Mouse (Mus musculus): ENCODE results near the gene Gm49403. TPM values are rescaled to one million over a fixed set of nuclear protein-coding genes. Genes with fewer than 3 reads are reported as not detected.

Gene Gm49403
- not detected for polyA plus RNA-seq (2017; shearing (Covaris generic))

GRCm38 (mm10) chr19:8883616-8884015 is at the start of gene Gm49403, which contains the start of gene Lbhd1:
Gm49403 (plus strand) TSS chr19:8883930.
Lbhd1 (plus strand) TSS chr19:8883732.

GRCm38 (mm10) chr19:8837251-8837791 is 46.4 kb upstream of the Gm49403 start, which contains the start of gene Bscl2:
Bscl2 (plus strand) TSS chr19:8837467.

DNA sequence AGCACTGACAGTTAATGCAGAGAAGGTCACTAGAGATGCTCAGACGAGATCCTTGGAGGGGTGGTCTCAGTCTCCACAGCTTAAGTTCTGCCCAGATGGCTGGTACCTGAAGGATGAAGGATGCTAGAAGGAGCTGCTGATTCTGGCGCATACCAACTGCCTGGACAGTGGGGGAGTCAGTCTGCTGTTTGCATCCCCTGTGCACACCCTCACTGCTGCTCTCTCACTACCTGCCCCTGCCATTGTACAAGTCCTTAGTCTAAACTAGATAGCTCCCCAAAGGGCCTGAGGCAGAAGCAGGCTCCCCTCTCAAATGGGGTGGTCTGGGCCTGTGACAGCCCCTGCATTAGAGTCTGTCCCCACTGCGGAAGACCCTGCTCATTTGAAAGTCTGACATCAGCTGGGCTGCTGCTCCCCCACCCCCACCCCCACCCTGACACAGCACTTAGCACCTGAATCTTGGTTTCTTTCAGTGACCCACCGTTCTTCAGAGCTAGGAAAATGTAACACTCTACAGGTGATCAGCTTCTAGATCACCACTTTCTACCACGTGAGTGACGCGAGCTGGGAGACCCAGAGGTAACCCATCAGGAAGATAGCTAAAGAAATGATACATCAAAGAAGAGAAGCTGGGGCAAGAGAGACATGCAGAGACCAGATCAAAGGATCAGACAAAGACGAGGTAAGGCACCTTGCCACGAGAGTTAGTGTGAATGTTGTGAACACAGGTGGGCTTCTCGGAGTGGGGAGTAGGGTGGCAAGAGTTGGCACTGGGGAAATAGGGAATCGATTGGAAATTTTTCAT is 44.4 kb upstream of the Gm49403 start, which contains the start of gene Gng3:
Gene Gng3, minus strand, starts transcription at position 92 of the 805 bp plus-strand sequence.

DNA sequence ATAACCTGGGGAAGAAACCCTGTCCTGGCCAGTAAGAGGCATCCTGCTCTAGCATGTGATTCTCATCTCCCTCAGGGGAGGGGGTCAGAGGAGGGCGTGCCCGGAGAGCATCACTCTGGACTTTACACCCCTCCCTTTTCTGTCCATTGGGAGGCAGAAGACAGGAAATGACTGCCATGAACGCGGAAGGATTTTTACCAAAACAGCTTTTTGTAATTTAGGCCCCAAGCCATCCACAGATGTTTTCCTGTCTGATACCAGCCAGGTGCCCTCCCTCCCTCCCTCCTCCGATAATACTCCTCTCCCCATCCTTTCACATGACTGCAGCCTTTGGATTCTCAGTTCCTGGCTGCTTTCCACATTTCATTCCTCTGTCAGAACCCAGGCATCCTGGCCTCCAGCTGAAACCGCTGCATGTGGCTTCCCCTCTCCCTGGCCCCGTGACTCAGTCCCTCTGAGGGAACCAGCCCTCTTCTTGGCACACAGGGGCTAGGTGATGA is 33.3 kb upstream of the Gm49403 start, which contains the start of gene Lrrn4cl:
Gene Lrrn4cl, plus strand, starts transcription at position 367 of the 500 bp plus-strand sequence.

GRCm38 (mm10) chr19:8871267-8872186 is 12.2 kb upstream of the Gm49403 start, which contains the start of gene Ubxn1:
Ubxn1 (plus strand) TSS chr19:8871496.

DNA sequence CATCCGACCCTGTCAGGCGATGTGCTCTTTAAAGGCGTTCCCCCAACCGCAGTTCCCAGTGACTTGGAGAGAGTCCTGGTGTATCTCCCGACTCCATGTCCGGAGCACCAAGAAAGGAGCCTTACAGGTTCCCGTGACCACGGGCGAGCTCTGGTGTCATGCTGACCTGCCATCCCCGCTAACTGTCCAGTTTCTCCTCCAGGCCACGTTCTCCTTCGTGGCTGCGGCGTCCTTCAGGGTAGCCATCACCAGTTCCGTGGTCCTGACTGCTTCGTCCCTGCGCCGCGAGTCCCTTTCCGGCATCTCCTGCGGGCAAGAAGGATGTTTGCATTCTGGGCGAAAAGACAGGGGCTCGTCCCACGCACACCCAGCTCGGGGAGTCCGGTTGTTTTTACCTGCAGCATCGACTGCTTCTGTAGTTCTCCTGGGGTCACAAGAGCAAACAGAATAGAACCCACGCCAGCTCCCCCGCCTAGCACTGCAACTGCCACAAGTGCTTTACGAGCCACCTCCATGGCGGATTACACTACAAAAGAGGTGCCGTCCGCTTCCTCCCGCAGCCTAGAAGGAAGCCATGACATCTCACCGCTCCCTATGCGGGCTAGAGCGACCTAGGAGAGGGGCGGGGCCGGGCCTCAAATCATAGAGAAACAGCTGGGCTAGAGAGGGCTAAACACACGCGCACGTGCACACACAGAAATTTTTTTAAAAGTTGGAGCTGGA is 3.3 kb upstream of the Gm49403 start, which contains the start of gene Uqcc3:
Gene Uqcc3, minus strand, starts transcription at position 613 of the 723 bp plus-strand sequence.

DNA sequence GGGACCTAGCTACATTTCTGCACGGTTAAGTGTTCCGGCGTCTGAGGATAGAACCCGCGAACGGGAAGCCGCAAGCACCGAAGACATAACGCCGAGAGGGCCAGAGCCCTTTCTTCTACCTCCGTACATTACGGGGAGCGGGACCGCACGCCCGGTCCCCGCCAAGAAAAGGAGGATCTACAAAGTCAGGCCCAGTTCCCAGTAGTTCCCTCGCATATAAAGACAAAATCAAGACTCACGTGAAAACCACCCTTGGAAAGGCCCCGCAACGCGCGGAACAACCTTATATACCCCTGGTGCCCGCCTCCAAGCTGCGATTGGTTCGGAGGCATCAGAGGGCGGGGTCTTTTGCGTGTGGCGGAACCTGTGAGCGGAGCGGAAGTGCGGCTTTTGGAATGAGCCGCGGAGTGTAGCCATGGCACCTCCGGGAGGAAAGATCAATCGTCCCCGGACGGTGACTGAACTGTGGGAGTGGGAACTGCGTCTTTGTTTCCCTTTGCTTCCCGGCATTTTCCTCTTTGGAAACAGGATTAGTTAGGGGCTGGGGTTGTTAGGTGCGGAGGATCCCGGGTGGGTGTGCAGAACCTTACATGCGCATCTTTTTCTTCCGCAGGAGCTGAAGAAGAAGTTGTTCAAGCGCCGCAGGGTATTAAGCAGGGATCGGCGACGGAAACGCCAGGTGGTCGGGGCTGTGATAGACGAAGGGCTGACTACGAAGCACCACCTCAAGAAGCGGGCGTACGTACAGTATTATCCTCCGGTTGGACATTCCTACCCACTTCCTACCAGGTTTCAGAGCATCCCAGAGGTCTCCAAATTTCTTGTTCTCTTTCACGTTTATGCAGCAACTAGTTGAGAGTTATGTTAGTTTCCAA is 5.0 kb downstream of the Gm49403 start, which contains the start of the genes 1810009A15Rik and Gm49416:
Gene 1810009A15Rik, plus strand, starts transcription at position 343 of the 875 bp plus-strand sequence.
Gene Gm49416, plus strand, starts transcription at position 416 of the 875 bp plus-strand sequence.

DNA sequence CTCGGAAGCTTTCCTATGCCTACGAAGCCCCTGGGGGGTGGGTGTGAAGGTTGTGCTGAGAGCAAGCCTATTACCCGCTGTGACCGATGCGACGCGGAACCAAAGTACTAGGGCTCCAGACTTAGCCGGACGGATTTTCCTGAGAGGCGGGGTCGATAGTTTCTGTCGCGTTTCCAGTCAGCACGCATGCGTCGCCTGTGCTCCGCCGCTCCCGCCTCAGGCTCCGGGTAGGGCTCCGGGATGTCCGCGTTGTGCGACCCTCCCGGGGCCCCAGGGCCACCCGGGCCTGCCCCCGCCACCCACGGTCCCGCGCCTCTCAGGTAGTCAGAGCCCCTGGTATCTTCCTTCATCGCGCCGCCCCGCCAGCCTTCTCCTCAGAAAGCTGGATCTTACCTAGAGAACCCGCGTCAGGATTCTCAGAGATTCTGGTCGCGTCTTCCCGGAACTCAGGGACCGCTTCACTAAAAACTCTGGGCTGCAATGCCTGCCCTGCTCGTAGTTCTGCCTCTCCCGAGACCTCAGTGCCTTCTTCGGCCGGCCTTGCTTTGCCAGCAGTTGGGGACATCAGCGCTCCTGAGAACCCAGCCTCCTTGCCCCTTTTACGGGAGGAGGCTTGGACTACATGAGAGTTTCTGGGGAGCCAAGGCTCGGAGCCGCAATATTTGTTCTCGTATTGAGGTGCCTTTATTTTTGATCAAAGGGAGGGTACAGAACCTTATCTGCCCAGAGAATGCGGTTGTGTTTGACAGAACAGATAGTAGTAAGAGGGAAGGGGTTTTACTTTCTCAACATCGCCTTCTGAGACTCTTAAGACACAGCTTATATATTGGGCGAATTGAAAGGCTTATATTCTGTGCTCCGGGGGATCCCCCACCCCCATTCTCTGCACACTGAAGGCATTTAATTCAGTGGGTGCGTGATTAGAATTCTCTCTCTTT is 9.4 kb downstream of the Gm49403 start, which contains the start of gene Ints5:
Gene Ints5, plus strand, starts transcription at position 177 of the 938 bp plus-strand sequence.

GRCm38 (mm10) chr19:8897865-8898495 is 14.2 kb downstream of the Gm49403 start, which contains the start of gene Ganab:
Ganab (plus strand) TSS chr19:8898071.

DNA sequence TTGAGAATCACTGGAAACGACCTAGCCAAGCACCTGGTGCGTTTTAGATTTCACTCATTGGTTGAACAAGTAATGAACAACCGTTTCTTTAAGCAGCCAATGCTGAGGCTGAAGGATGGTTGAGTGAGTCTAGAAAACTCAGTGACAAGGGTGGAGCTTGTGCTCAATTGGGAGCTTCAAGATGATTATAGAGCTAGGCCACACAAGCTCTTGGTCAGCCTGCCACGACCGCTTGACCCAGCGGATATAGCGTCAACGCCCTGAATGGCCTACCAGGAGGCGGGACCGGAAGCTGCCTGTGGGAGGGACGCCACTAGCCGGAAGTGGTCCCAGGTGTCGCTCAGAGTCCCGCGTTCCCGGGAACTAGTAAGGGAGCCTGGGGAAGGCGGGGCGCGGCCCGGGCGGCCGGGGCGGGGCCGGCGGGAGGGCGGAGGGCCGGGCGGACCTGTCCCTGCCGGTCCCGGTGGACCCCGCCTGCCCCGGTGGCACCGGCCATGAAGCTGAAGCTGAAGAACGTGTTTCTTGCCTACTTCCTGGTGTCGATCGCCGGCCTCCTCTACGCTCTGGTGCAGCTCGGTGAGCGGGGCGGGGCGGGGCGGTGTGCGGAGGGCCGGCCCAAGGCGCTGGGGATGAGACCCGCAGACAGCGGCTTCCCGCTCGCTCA is 36.5 kb downstream of the Gm49403 start, which contains the start of gene B3gat3:
Gene B3gat3, plus strand, starts transcription at position 302 of the 664 bp plus-strand sequence.

DNA sequence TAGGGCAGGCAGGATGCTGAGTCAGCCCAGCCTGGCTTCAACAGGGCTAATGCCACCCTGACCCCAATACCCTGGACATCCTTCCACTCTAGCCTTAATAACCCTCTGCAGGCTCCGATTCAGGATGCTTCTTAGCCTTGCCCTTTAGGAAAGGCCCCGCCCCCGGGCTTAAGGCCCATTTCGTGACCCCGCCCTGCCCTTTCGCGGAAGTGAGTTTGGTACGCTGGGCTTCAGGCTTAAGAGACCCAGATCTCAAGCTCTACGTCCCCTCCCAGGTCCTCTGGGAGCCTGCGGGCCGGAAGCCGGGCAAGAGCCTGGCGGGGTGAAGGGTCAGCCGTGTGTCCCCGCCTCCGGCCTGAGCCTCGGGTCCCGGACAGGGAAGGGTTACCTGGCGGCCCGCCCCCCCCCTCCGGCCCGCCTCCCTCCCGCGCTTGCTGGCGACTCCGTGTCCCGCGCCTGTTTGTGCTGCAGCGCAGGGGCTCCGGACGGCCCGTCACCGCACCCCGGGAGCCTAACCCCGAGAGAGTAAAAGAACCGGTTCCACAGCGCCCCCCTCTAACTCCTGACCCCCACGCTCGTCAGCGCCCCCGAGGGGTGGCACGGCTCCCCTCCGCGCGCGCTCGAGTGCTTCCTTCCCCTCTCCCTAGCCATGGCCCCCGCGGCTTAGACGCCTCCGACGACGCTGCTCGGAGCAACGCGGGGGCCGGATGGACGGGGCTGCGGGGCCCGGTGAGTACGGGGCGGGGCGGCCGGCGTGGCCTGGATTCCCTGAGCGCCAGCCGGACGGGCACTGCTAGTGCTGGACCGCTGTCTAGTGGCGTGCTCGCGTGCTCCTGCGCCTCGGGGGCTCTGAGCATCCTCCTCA is 45.7 kb downstream of the Gm49403 start, which contains the start of the genes Rom1 and Eml3:
Gene Rom1, minus strand, starts transcription at position 133 of the 865 bp plus-strand sequence.
Gene Eml3, plus strand, starts transcription at position 329 of the 865 bp plus-strand sequence.

Other genes starting within 250 kb of the Gm49403 start
- gene Chrm1, start 220.1 kb upstream of the Gm49403 start, polyA plus RNA-seq (2017; shearing (Covaris generic)) = not detected
- gene Slc3a2, start 160.6 kb upstream of the Gm49403 start, polyA plus RNA-seq (2017; shearing (Covaris generic)) = 132 TPM
- gene Wdr74, start 148.1 kb upstream of the Gm49403 start, polyA plus RNA-seq (2017; shearing (Covaris generic)) = 88.5 TPM
- gene 1700092M07Rik, start 143.2 kb upstream of the Gm49403 start, polyA plus RNA-seq (2017; shearing (Covaris generic)) = 1.1 TPM
- 189 TPM for gene Stx5a, start 142.5 kb upstream of the Gm49403 start, polyA plus RNA-seq (2017; shearing (Covaris generic))
- 324 TPM for gene Nxf1, start 126.9 kb upstream of the Gm49403 start, polyA plus RNA-seq (2017; shearing (Covaris generic))
- 107 TPM for gene Tmem223, start 112.9 kb upstream of the Gm49403 start, polyA plus RNA-seq (2017; shearing (Covaris generic))
- 167 TPM for gene Tmem179b, start 109.5 kb upstream of the Gm49403 start, polyA plus RNA-seq (2017; shearing (Covaris generic))
- gene Taf6l, start 97.5 kb upstream of the Gm49403 start, polyA plus RNA-seq (2017; shearing (Covaris generic)) = 6.1 TPM
- gene Polr2g, start 85.4 kb upstream of the Gm49403 start, polyA plus RNA-seq (2017; shearing (Covaris generic)) = 172 TPM
- gene Zbtb3, start 81.4 kb upstream of the Gm49403 start, polyA plus RNA-seq (2017; shearing (Covaris generic)) = 4.3 TPM
- gene Ttc9c, start 64.6 kb upstream of the Gm49403 start, polyA plus RNA-seq (2017; shearing (Covaris generic)) = 57.9 TPM
- 5.4 TPM for gene Hnrnpul2, start 63.9 kb upstream of the Gm49403 start, polyA plus RNA-seq (2017; shearing (Covaris generic))
- not detected for gene AC129217.1, start 54.2 kb upstream of the Gm49403 start, polyA plus RNA-seq (2017; shearing (Covaris generic))
- 112 TPM for gene Bscl2, start 46.5 kb upstream of the Gm49403 start, polyA plus RNA-seq (2017; shearing (Covaris generic))
- 0.45 TPM for gene Gng3, start 44.7 kb upstream of the Gm49403 start, polyA plus RNA-seq (2017; shearing (Covaris generic))
- not detected for gene Lrrn4cl, start 33.2 kb upstream of the Gm49403 start, polyA plus RNA-seq (2017; shearing (Covaris generic))
- 165 TPM for gene Ubxn1, start 12.4 kb upstream of the Gm49403 start, polyA plus RNA-seq (2017; shearing (Covaris generic))
- gene Uqcc3, start 3.0 kb upstream of the Gm49403 start, polyA plus RNA-seq (2017; shearing (Covaris generic)) = 82.7 TPM
- gene Lbhd1, start 198 bp upstream of the Gm49403 start, polyA plus RNA-seq (2017; shearing (Covaris generic)) = 75.6 TPM
- 74.5 TPM for gene 1810009A15Rik, start 4.9 kb downstream of the Gm49403 start, polyA plus RNA-seq (2017; shearing (Covaris generic))
- gene Gm49416, start 5.0 kb downstream of the Gm49403 start, polyA plus RNA-seq (2017; shearing (Covaris generic)) = not detected
- gene Ints5, start 9.1 kb downstream of the Gm49403 start, polyA plus RNA-seq (2017; shearing (Covaris generic)) = 55.6 TPM
- 145 TPM for gene Ganab, start 14.1 kb downstream of the Gm49403 start, polyA plus RNA-seq (2017; shearing (Covaris generic))
- 37.2 TPM for gene B3gat3, start 36.4 kb downstream of the Gm49403 start, polyA plus RNA-seq (2017; shearing (Covaris generic))
- gene Rom1, start 45.4 kb downstream of the Gm49403 start, polyA plus RNA-seq (2017; shearing (Covaris generic)) = 11.8 TPM
- gene Eml3, start 45.6 kb downstream of the Gm49403 start, polyA plus RNA-seq (2017; shearing (Covaris generic)) = 76.0 TPM
- gene Mta2, start 57.9 kb downstream of the Gm49403 start, polyA plus RNA-seq (2017; shearing (Covaris generic)) = 248 TPM
- gene Tut1, start 69.9 kb downstream of the Gm49403 start, polyA plus RNA-seq (2017; shearing (Covaris generic)) = 55.5 TPM
- 297 TPM for gene Eef1g, start 83.1 kb downstream of the Gm49403 start, polyA plus RNA-seq (2017; shearing (Covaris generic))
- gene Ahnak, start 105.4 kb downstream of the Gm49403 start, polyA plus RNA-seq (2017; shearing (Covaris generic)) = 137 TPM
- gene Scgb1a1, start 204.0 kb downstream of the Gm49403 start, polyA plus RNA-seq (2017; shearing (Covaris generic)) = not detected

Measured in inflammation-experienced regulatory T-cells, adult 16 weeks (primary cell).